ENCODE assay signal across 22 mouse cellular contexts in genomic region chr17:49111399-49111798, GRCm38 (mm10).
DNase-seq lines count a peak whose midpoint lies in the region; ATAC-seq and TF ChIP-seq lines count a peak whose summit lies in the region.
"Had no signal": no experiment of that assay in that cellular context is flagged by ENCODE, and none has a peak within 500 bp of the region (broad histone marks: within the 10 kb centered on the region; RNA-seq: fewer than 3 reads in every experiment).

No protein-coding gene starts in this region.

- TF ChIP-seq POLR2A in testis, adult 2 months (IDR thresholded peaks at IDR 0.05; ENCODE audit: control insufficient read depth, low read depth, low read length): peak; percentile 76; the same call in 1 of the 2 replicates

- H3K9ac ChIP-seq in heart, embryonic 11.5 days (ENCODE audit: low read depth, low read length): no peak overlapping the region

- 81% methylated on average over 3 of the region's 3 CpGs for WGBS in heart, embryonic 11.5 days (ENCODE audit: insufficient replicate concordance)
- whole genome bisulfite sequencing in limb, embryonic 10.5 days: 91% methylated on average over 3 of the region's 3 CpGs

- H3K27me3 ChIP-seq in heart, embryonic 11.5 days (ENCODE audit: control insufficient read depth, insufficient read depth, low read length): no peaks in the 10 kb centered on the region; the same call in 1 of the 2 replicates
- no peaks in the 10 kb centered on the region for H3K27me3 ChIP-seq in megakaryocyte, embryonic 14.5 days (replicated peaks)
- no peaks in the 10 kb centered on the region for H3K27me3 ChIP-seq in testis, adult 2 months (ENCODE audit: control insufficient read depth, insufficient read depth, low read length)
- H3K27me3 ChIP-seq in limb, embryonic 10.5 days (ENCODE audit: low read depth, poor library complexity, severe bottlenecking): no peaks in the 10 kb centered on the region
- H3K27me3 ChIP-seq: CH12.LX had no signal

- no peaks in the 10 kb centered on the region for H3K4me1 ChIP-seq in heart, embryonic 11.5 days (ENCODE audit: control insufficient read depth, insufficient read depth, low read length)
- no peaks in the 10 kb centered on the region for H3K4me1 ChIP-seq in megakaryocyte, embryonic 14.5 days
- H3K4me1 ChIP-seq in testis, adult 2 months (ENCODE audit: control insufficient read depth, insufficient read depth, low read length): peaks cover 7% of the 10 kb centered on the region
- no peaks in the 10 kb centered on the region for H3K4me1 ChIP-seq in limb, embryonic 10.5 days

- no peak overlapping the region for H3K27ac ChIP-seq in heart, embryonic 11.5 days (ENCODE audit: low read depth, low read length)
- H3K27ac ChIP-seq in testis, adult 2 months (ENCODE audit: control insufficient read depth, insufficient read depth, low read depth, low read length): no peak overlapping the region
- no peak overlapping the region for H3K27ac ChIP-seq in limb, embryonic 10.5 days
- H3K27ac ChIP-seq in gastrocnemius, adult 2 months: no peak overlapping the region

- no peak overlapping the region for H3K4me2 ChIP-seq in heart, embryonic 11.5 days

- TF ChIP-seq CTCF in testis, adult 2 months (IDR thresholded peaks at IDR 0.05; ENCODE audit: control insufficient read depth, insufficient read depth, insufficient replicate concordance, low read depth, low read length): no peak; the same call in 1 of the 2 replicates
- TF ChIP-seq CTCF in gastrocnemius, adult 2 months (IDR thresholded peaks at IDR 0.05): no peak

- peak; percentile 84 for DNase-seq in heart, adult 11 months
- DNase-seq in testis, postnatal 10 days (ENCODE audit: low spot score): no peak
- DNase-seq in limb, embryonic 10.5 days (ENCODE audit: low spot score): peak; percentile 17
- no peak for DNase-seq in gastrocnemius, adult 2 months
- DNase-seq: adrenal gland, adult 2 months; adrenal gland, adult 8-10 months; adrenal gland, postnatal 10 days; adrenal gland, postnatal 14 days; adrenal gland, postnatal 25 days; adrenal gland, postnatal 36 days; B cell, adult 2 months; cerebellum, adult 11 months; cerebellum, adult 11-12 months had no signal

- H3K4me3 ChIP-seq in heart, embryonic 11.5 days (ENCODE audit: low read depth, low read length): no peak overlapping the region
- H3K4me3 ChIP-seq in megakaryocyte, embryonic 14.5 days (replicated peaks): peak overlapping the region; percentile 23
- peak overlapping the region; percentile 48 for H3K4me3 ChIP-seq in testis, adult 2 months (ENCODE audit: control insufficient read depth, low read depth, low read length)
- H3K4me3 ChIP-seq in limb, embryonic 10.5 days: no peak overlapping the region
- no peak overlapping the region for H3K4me3 ChIP-seq in gastrocnemius, adult 2 months

- intact Hi-C loops in gastrocnemius, adult 2 months (cut with DNase I): no loop called here

- H3K9me3 ChIP-seq in heart, embryonic 11.5 days (replicated peaks; ENCODE audit: control insufficient read depth, low read length): no peaks in the 10 kb centered on the region; the same call in 1 of the 2 replicates
- peaks cover 40% of the 10 kb centered on the region for H3K9me3 ChIP-seq in megakaryocyte, embryonic 14.5 days
- no peaks in the 10 kb centered on the region for H3K9me3 ChIP-seq in limb, embryonic 10.5 days (replicated peaks)

- no peaks in the 10 kb centered on the region for H3K36me3 ChIP-seq in heart, embryonic 11.5 days (ENCODE audit: control insufficient read depth, insufficient read depth, low read length)
- H3K36me3 ChIP-seq in megakaryocyte, embryonic 14.5 days (replicated peaks; ENCODE audit: low read length): no peaks in the 10 kb centered on the region
- peaks cover 4% of the 10 kb centered on the region for H3K36me3 ChIP-seq in testis, adult 2 months (ENCODE audit: control insufficient read depth, insufficient read depth, low read length)
- no peaks in the 10 kb centered on the region for H3K36me3 ChIP-seq in limb, embryonic 10.5 days
- H3K36me3 ChIP-seq: G1E had no signal

- no peak for ATAC-seq in heart, embryonic 11.5 days (replicated peaks; ENCODE audit: insufficient number of reproducible peaks, low FRiP score, low TSS enrichment)
- ATAC-seq in megakaryocyte, adult 5-6 weeks (ENCODE audit: poor library complexity, severe bottlenecking): no peak
- ATAC-seq: activated CD4-positive, CD25-positive, alpha-beta regulatory T cell, adult 4 months; CD4-positive, CD25-positive, alpha-beta regulatory T cell, adult 4 months; Patski had no signal

Comparison
In these comparisons a context has a peak if more than half of its experiments do, and no peak if none do; other contexts are left out.
1. DNase-seq: peak in heart, adult 11 months (single experiment) and limb, embryonic 10.5 days (single experiment); none in testis, postnatal 10 days (single experiment) and gastrocnemius, adult 2 months (single experiment).
2. H3K4me3 ChIP-seq: peak in megakaryocyte, embryonic 14.5 days (single experiment) and testis, adult 2 months (single experiment); none in heart, embryonic 11.5 days (single experiment), limb, embryonic 10.5 days (single experiment) and gastrocnemius, adult 2 months (single experiment).